Mouse (Mus musculus) liver, adult 2 months (tissue): ENCODE measurements around the gene Slc6a13. TPM values are rescaled to one million over a fixed set of nuclear protein-coding genes. Genes with fewer than 3 reads are reported as not detected.

ENCODE experiments used
- DNase-seq: peaks from one replicate; pipeline ENCODE4 v3.0.0-alpha.2; 2011; ENCODE audit warnings: low read depth, low spot score; ENCODE audit errors: extremely low read depth
- H3K27ac ChIP-seq: fragments of 200-500 bp; replicated peaks from 2 replicates; pipeline ENCODE4 v1.5.1; 2012; ENCODE audit warnings: low read depth, mild to moderate bottlenecking, control low read depth, inconsistent platforms, low read length; ENCODE audit not compliant: insufficient read depth
- H3K27me3 ChIP-seq: fragments of 200-500 bp; 2 replicates; pipeline ENCODE4 v1.6.1; 2012; ENCODE audit warnings: mild to moderate bottlenecking, moderate library complexity, low read length, inconsistent platforms; ENCODE audit not compliant: control insufficient read depth, insufficient read depth
- H3K36me3 ChIP-seq: fragments of 200-500 bp; 2 replicates; pipeline ENCODE4 v1.6.1; 2012; ENCODE audit warnings: low read length, inconsistent platforms; ENCODE audit not compliant: control insufficient read depth, insufficient read depth
- H3K4me1 ChIP-seq: fragments of 200-500 bp; 2 replicates; pipeline ENCODE4 v1.6.1; 2011; ENCODE audit warnings: low read length; ENCODE audit not compliant: control insufficient read depth, insufficient read depth
- H3K4me3 ChIP-seq: fragments of 200-500 bp; 2 replicates; pipeline ENCODE4 v1.5.1; 2011; ENCODE audit warnings: low read depth, mild to moderate bottlenecking, control low read depth, low read length, moderate library complexity; ENCODE audit not compliant: insufficient read depth
- H3K79me2 ChIP-seq: fragments of 200-500 bp; 2 replicates; pipeline ENCODE4 v1.6.1; 2012; ENCODE audit warnings: inconsistent platforms, mild to moderate bottlenecking, low read length, moderate library complexity; ENCODE audit not compliant: control insufficient read depth, insufficient read depth
- H3K9ac ChIP-seq: fragments of 200-500 bp; 2 replicates; pipeline ENCODE4 v1.6.1; 2012; ENCODE audit warnings: low read depth, mild to moderate bottlenecking, control low read depth, inconsistent platforms, low read length
- CTCF ChIP-seq: fragments of 200-500 bp; IDR thresholded peaks from 2 replicates; pipeline ENCODE4 v1.5.1; 2011; ENCODE audit warnings: low read depth, low read length, control low read depth
- POLR2A ChIP-seq: fragments of 200-500 bp; IDR thresholded peaks from 2 replicates; pipeline ENCODE4 v1.6.1; 2011; ENCODE audit warnings: low read length, control low read depth; ENCODE audit not compliant: insufficient read depth; ENCODE audit errors: extremely low read depth
- WGBS: fragments of 180-500 bp; shearing (Covaris S2); methylation state at CpG from one replicate; pipeline ENCODE4 v1.1.7; 2018; 5-methylcytosine and 5-hydroxymethylcytosine counted together
- polyA plus RNA-seq: library from polyadenylated mRNA; depleted of rRNA; stranded (reverse); fragments of >200 nt; gene quantifications from 2 replicates; pipeline ENCODE4 v1.2.3, GENCODE M21; 2012
- total RNA-seq: library from RNA; depleted of rRNA; stranded (reverse); fragments of >200 nt; gene quantifications from 2 replicates; pipeline ENCODE4 v1.2.3, GENCODE M21; 2014

The Slc6a13 gene
- total and polyA plus RNA-seq, 2 experiments = 159 to 272 TPM

DNA sequence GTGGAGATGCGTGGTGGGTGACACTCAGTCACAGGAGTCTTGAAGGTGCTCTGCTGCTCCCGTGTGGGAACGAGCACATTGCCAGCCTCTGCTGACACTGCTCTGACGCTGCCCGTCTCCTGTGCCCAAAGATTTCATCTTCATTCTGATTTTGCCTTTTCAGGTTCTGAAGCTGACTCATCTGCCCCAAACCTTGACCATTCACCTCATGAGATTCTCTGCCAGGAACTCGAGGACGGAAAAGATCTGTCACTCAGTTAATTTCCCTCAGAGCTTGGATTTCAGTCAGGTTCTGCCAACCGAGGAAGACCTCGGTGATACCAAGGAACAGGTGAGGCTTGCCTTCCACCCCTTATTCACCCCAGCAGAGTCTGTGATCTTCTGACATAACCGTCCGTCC is 37.5 kb upstream of the Slc6a13 start:
- Histone ChIP-seq H3K4me3 (no peak overlapping the region), H3K79me2 (peaks cover 5% of the 10 kb centered on the region; the same call in 1 of the 2 replicates), H3K27ac (no peak overlapping the region), H3K36me3 (peaks cover 36% of the 10 kb centered on the region), H3K4me1 (no peaks in the 10 kb centered on the region), H3K9ac (no peak overlapping the region), H3K27me3 (no peaks in the 10 kb centered on the region)
- DNase-seq = no peak
- 84% methylated on average over 11 of the region's 11 CpGs for WGBS
- TF ChIP-seq CTCF (no peak), POLR2A (no peak)

GRCm38 (mm10) chr6:121270156-121270555 is 29.9 kb upstream of the Slc6a13 start:
- Histone ChIP-seq H3K4me1 (peaks cover 19% of the 10 kb centered on the region), H3K4me3 (no peak overlapping the region), H3K27me3 (no peaks in the 10 kb centered on the region), H3K79me2 (peaks cover 6% of the 10 kb centered on the region; the same call in 1 of the 2 replicates), H3K36me3 (peaks cover 8% of the 10 kb centered on the region; the same call in 1 of the 2 replicates), H3K27ac (peak overlapping the region; percentile 74), H3K9ac (no peak overlapping the region)
- DNase-seq = peak; percentile 97
- WGBS = 23% methylated on average over 6 of the region's 6 CpGs
- TF ChIP-seq POLR2A (no peak), CTCF (no peak)

DNA sequence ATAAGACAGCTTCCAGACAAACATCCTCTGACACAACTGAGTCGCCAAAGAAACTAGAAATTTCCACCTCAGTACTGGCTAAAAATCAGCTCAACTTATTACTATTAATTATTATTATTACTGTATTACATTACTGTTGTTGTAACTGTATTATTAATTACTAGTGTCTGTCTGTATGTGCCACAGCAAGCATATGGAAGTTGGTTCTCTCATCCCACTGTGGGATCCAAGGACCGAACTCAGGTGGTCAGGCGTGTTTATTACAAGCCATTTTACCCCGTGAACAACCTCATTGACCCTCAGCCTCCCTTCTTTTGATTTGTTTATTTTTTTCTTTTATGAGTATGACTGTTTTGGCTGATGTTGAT is 28.3 kb upstream of the Slc6a13 start:
- Histone ChIP-seq H3K79me2 (peaks cover 4% of the 10 kb centered on the region; the same call in 1 of the 2 replicates), H3K27ac (no peak overlapping the region), H3K27me3 (no peaks in the 10 kb centered on the region), H3K9ac (no peak overlapping the region), H3K4me3 (no peak overlapping the region), H3K36me3 (no peaks in the 10 kb centered on the region; the same call in 1 of the 2 replicates), H3K4me1 (peaks cover 20% of the 10 kb centered on the region)
- TF ChIP-seq CTCF (no peak), POLR2A (no peak)
- no peak for DNase-seq
- 17% methylated on average over 4 of the region's 4 CpGs for WGBS

DNA sequence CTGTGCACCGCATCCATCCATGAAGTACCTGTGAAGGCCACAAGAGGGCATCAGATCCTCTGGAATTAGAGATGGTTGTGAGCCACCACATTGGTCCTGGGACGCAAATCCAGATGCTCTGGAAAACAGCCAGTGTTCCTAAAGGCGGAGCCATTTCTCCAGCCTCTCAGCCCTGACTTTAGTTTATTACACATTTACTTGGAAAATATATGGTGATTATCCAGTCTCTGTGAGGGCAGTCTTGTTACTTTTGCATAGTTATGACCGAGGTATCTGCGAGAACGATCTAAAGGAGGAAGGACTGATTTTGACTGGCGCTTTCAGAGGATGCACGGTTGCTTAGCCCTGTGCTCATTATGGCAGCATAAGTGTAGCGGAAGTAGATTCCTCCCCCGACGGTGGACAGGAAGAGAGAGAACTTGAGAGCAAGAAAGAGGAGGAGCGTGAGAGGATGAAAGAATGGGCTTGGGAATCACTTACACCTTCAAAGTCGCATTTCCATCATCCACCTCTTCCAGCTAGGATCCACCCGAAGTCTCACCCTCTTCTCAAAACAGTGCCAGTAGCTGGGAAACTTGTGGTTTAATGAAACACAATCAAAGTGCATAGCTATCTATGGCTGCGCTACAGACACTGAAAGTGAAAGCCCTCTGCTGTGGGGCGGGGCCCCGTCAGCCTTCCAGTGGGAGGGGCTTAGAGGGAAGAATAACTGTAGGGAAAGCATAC is 27.8 kb upstream of the Slc6a13 start:
- Histone ChIP-seq H3K27me3 (no peaks in the 10 kb centered on the region), H3K27ac (peak overlapping the region; percentile 76), H3K36me3 (no peaks in the 10 kb centered on the region; the same call in 1 of the 2 replicates), H3K4me3 (peak overlapping the region; percentile 78), H3K9ac (peak overlapping the region; percentile 59), H3K4me1 (peaks cover 20% of the 10 kb centered on the region), H3K79me2 (peaks cover 4% of the 10 kb centered on the region; the same call in 1 of the 2 replicates)
- peak; percentile 83 for DNase-seq
- TF ChIP-seq CTCF (peak; percentile 70), POLR2A (no peak)
- WGBS = 6% methylated on average over 17 of the region's 17 CpGs

DNA sequence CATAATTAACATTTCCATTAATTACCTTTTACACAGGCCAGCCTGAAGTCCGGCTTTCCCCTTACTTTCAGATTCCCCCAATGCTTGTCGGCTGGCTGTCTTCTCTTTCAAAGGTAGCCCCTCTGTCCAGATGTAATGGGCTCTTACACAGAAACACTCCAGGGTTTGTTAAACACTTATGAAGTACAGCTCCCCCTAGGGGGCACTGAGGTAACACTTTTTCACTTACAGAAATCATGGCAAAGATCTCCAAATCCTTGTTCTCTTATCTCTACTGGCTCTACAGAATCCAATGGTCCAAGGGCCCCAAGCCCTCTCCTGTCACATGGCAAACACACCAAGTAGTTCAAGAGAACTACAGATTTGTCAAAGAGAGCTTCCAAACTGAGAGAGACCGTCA is 25.7 kb upstream of the Slc6a13 start:
- 78% methylated on average over 3 of the region's 3 CpGs for WGBS
- H3K27me3 ChIP-seq = no peaks in the 10 kb centered on the region
- peak; percentile 78 for DNase-seq
- no peak for TF ChIP-seq CTCF
- TF ChIP-seq POLR2A = no peak
- peaks cover 10% of the 10 kb centered on the region for H3K4me1 ChIP-seq
- H3K27ac ChIP-seq = peak overlapping the region; percentile 60
- H3K79me2 ChIP-seq = no peaks in the 10 kb centered on the region
- no peak overlapping the region for H3K4me3 ChIP-seq
- H3K9ac ChIP-seq = no peak overlapping the region
- no peaks in the 10 kb centered on the region; the same call in 1 of the 2 replicates for H3K36me3 ChIP-seq

GRCm38 (mm10) chr6:121284132-121284531 is 15.9 kb upstream of the Slc6a13 start:
- WGBS = 89% methylated on average over 5 of the region's 5 CpGs
- Histone ChIP-seq H3K9ac (no peak overlapping the region), H3K36me3 (no peaks in the 10 kb centered on the region), H3K4me3 (no peak overlapping the region), H3K4me1 (no peaks in the 10 kb centered on the region), H3K27ac (no peak overlapping the region), H3K27me3 (no peaks in the 10 kb centered on the region), H3K79me2 (no peaks in the 10 kb centered on the region)
- no peak for DNase-seq
- TF ChIP-seq CTCF (no peak), POLR2A (no peak)
